Mouse (Mus musculus): ENCODE measurements at regions not wholly inside any gene's neighbourhood (a gene's known extent, or its start where the extent isn't known, plus 50 kb on each side); places are given as distances from the start of the nearest gene placed in this dataset.

- Histone ChIP-seq H3K9me3 (replicated peaks; ENCODE audit: low read length) (no peaks in the 10 kb centered on the region), H3K4me3 (replicated peaks; ENCODE audit: low read depth, low read length) (no peak overlapping the region), H3K9ac (ENCODE audit: low read depth, low read length) (no peak overlapping the region), H3K27ac (no peak overlapping the region), H3K4me2 (ENCODE audit: low read length) (no peak overlapping the region), H3K36me3 (ENCODE audit: insufficient read depth, low read length) (no peaks in the 10 kb centered on the region), H3K27me3 (ENCODE audit: insufficient read depth, low read length) (no peaks in the 10 kb centered on the region), H3K4me1 (replicated peaks; ENCODE audit: insufficient read depth, low read length) (no peaks in the 10 kb centered on the region)
- ATAC-seq (replicated peaks; ENCODE audit: low FRiP score, low read depth) (no peak), DNase-seq (ENCODE audit: low spot score) (no peak)
- no peak for TF ChIP-seq CTCF (IDR thresholded peaks at IDR 0.05; ENCODE audit: low read depth)
- WGBS: 53% methylated on average over 3 of the region's 3 CpGs
These were observed 283.6 kb upstream of the Noct start for GRCm38 (mm10) chr3:50940656-50941055.

- Histone ChIP-seq H3K4me3 (replicated peaks; ENCODE audit: low read depth, low read length) (no peak overlapping the region), H3K27me3 (ENCODE audit: insufficient read depth, low read length) (no peaks in the 10 kb centered on the region), H3K4me1 (replicated peaks; ENCODE audit: insufficient read depth, low read length) (no peaks in the 10 kb centered on the region), H3K9me3 (replicated peaks; ENCODE audit: low read length) (no peaks in the 10 kb centered on the region), H3K4me2 (ENCODE audit: low read length) (no peak overlapping the region), H3K27ac (no peak overlapping the region), H3K9ac (ENCODE audit: low read depth, low read length) (no peak overlapping the region), H3K36me3 (ENCODE audit: insufficient read depth, low read length) (no peaks in the 10 kb centered on the region)
- ATAC-seq (replicated peaks; ENCODE audit: low FRiP score, low read depth) (no peak), DNase-seq (ENCODE audit: low spot score) (peak; percentile 18)
- TF ChIP-seq CTCF (IDR thresholded peaks at IDR 0.05; ENCODE audit: low read depth): no peak
- 59% methylated on average over 6 of the region's 6 CpGs for WGBS
These were observed 270.8 kb upstream of the Noct start for GRCm38 (mm10) chr3:50953456-50953855.

- DNase-seq (ENCODE audit: low spot score) (no peak), ATAC-seq (replicated peaks; ENCODE audit: low FRiP score, low read depth) (no peak)
- Histone ChIP-seq H3K27me3 (ENCODE audit: insufficient read depth, low read length) (no peaks in the 10 kb centered on the region), H3K36me3 (ENCODE audit: insufficient read depth, low read length) (no peaks in the 10 kb centered on the region), H3K9me3 (replicated peaks; ENCODE audit: low read length) (no peaks in the 10 kb centered on the region), H3K4me2 (ENCODE audit: low read length) (no peak overlapping the region), H3K4me3 (replicated peaks; ENCODE audit: low read depth, low read length) (no peak overlapping the region), H3K4me1 (replicated peaks; ENCODE audit: insufficient read depth, low read length) (no peaks in the 10 kb centered on the region), H3K27ac (no peak overlapping the region), H3K9ac (ENCODE audit: low read depth, low read length) (no peak overlapping the region)
- WGBS: 79% methylated on average over 2 of the region's 2 CpGs
- no peak for TF ChIP-seq CTCF (IDR thresholded peaks at IDR 0.05; ENCODE audit: low read depth)
These were observed 253.9 kb upstream of the Noct start for GRCm38 (mm10) chr3:50970386-50970785.

GRCm38 (mm10) chr3:50973081-50973480 is 251.2 kb upstream of the Noct start:
- TF ChIP-seq CTCF (IDR thresholded peaks at IDR 0.05; ENCODE audit: low read depth): no peak
- H3K4me1 ChIP-seq (replicated peaks; ENCODE audit: insufficient read depth, low read length): no peaks in the 10 kb centered on the region
- H3K9me3 ChIP-seq (replicated peaks; ENCODE audit: low read length): no peaks in the 10 kb centered on the region
- H3K27me3 ChIP-seq (ENCODE audit: insufficient read depth, low read length): no peaks in the 10 kb centered on the region
- H3K36me3 ChIP-seq (ENCODE audit: insufficient read depth, low read length): no peaks in the 10 kb centered on the region
- no peak for ATAC-seq (replicated peaks; ENCODE audit: low FRiP score, low read depth)
- no peak overlapping the region for H3K4me2 ChIP-seq (ENCODE audit: low read length)
- H3K9ac ChIP-seq (ENCODE audit: low read depth, low read length): no peak overlapping the region
- WGBS: 85% methylated on average over 6 of the region's 6 CpGs
- no peak overlapping the region for H3K27ac ChIP-seq
- no peak for DNase-seq (ENCODE audit: low spot score)
- no peak overlapping the region for H3K4me3 ChIP-seq (replicated peaks; ENCODE audit: low read depth, low read length)

GRCm38 (mm10) chr3:50976141-50976780 is 248.0 kb upstream of the Noct start:
- 77% methylated on average over 5 of the region's 5 CpGs for WGBS

GRCm38 (mm10) chr3:50976818-50977217 is 247.4 kb upstream of the Noct start:
- Histone ChIP-seq H3K27ac (no peak overlapping the region), H3K4me1 (replicated peaks; ENCODE audit: insufficient read depth, low read length) (no peaks in the 10 kb centered on the region), H3K27me3 (ENCODE audit: insufficient read depth, low read length) (no peaks in the 10 kb centered on the region), H3K9me3 (replicated peaks; ENCODE audit: low read length) (no peaks in the 10 kb centered on the region), H3K36me3 (ENCODE audit: insufficient read depth, low read length) (no peaks in the 10 kb centered on the region), H3K4me3 (replicated peaks; ENCODE audit: low read depth, low read length) (no peak overlapping the region), H3K9ac (ENCODE audit: low read depth, low read length) (no peak overlapping the region), H3K4me2 (ENCODE audit: low read length) (no peak overlapping the region)
- ATAC-seq (replicated peaks; ENCODE audit: low FRiP score, low read depth): no peak
- 59% methylated on average over 6 of the region's 6 CpGs for whole genome bisulfite sequencing
- no peak for TF ChIP-seq CTCF (IDR thresholded peaks at IDR 0.05; ENCODE audit: low read depth)
- DNase-seq (ENCODE audit: low spot score): no peak

More at GRCm38 (mm10) chr3:50976141-50976780, 248.0 kb upstream of the Noct start:
- Histone ChIP-seq H3K4me1 (replicated peaks; ENCODE audit: insufficient read depth, low read length) (no peaks in the 10 kb centered on the region), H3K4me3 (replicated peaks; ENCODE audit: low read depth, low read length) (no peak overlapping the region), H3K4me2 (ENCODE audit: low read length) (no peak overlapping the region), H3K36me3 (ENCODE audit: insufficient read depth, low read length) (no peaks in the 10 kb centered on the region), H3K27ac (no peak overlapping the region), H3K9me3 (replicated peaks; ENCODE audit: low read length) (no peaks in the 10 kb centered on the region), H3K9ac (ENCODE audit: low read depth, low read length) (no peak overlapping the region), H3K27me3 (ENCODE audit: insufficient read depth, low read length) (no peaks in the 10 kb centered on the region)
- no peak for TF ChIP-seq CTCF (IDR thresholded peaks at IDR 0.05; ENCODE audit: low read depth)
- ATAC-seq (replicated peaks; ENCODE audit: low FRiP score, low read depth): no peak
- no peak for DNase-seq (ENCODE audit: low spot score)

- no peak for DNase-seq (ENCODE audit: low spot score)
- 89% methylated on average over 5 of the region's 5 CpGs for WGBS
These were observed 245.6 kb upstream of the Noct start for GRCm38 (mm10) chr3:50978636-50979035.

More at GRCm38 (mm10) chr3:50978636-50979035, 245.6 kb upstream of the Noct start:
- no peaks in the 10 kb centered on the region for H3K36me3 ChIP-seq (ENCODE audit: insufficient read depth, low read length)
- H3K4me1 ChIP-seq (replicated peaks; ENCODE audit: insufficient read depth, low read length): peaks cover 3% of the 10 kb centered on the region; the same call in 1 of the 2 replicates
- no peak for TF ChIP-seq CTCF (IDR thresholded peaks at IDR 0.05; ENCODE audit: low read depth)
- no peaks in the 10 kb centered on the region for H3K9me3 ChIP-seq (replicated peaks; ENCODE audit: low read length)
- no peak for ATAC-seq (replicated peaks; ENCODE audit: low FRiP score, low read depth)
- H3K4me2 ChIP-seq (ENCODE audit: low read length): no peak overlapping the region
- no peak overlapping the region for H3K4me3 ChIP-seq (replicated peaks; ENCODE audit: low read depth, low read length)
- H3K9ac ChIP-seq (ENCODE audit: low read depth, low read length): no peak overlapping the region
- H3K27ac ChIP-seq: no peak overlapping the region
- H3K27me3 ChIP-seq (ENCODE audit: insufficient read depth, low read length): no peaks in the 10 kb centered on the region
